10 mouse cellular contexts compared by ENCODE assay signal in genomic region chr1:54585278-54585846, GRCm38 (mm10). TPM values are rescaled to one million over a fixed set of nuclear protein-coding genes. Genes with fewer than 3 reads are reported as not detected.
DNase-seq lines count a peak whose midpoint lies in the region; ATAC-seq and TF ChIP-seq lines count a peak whose summit lies in the region.
"Had no signal": no experiment of that assay in that cellular context is flagged by ENCODE, and none has a peak within 500 bp of the region (broad histone marks: within the 10 kb centered on the region; RNA-seq: fewer than 3 reads in every experiment).

No protein-coding gene starts in this region.

- no peaks in the 10 kb centered on the region for H3K27me3 ChIP-seq in midbrain, postnatal 0 days (ENCODE audit: insufficient read depth, low read length)
- H3K27me3 ChIP-seq: heart, embryonic 13.5 days had no signal

- no peaks in the 10 kb centered on the region; the same call in 1 of the 2 replicates for H3K4me1 ChIP-seq in midbrain, postnatal 0 days (ENCODE audit: insufficient read depth, low read length)
- H3K4me1 ChIP-seq: heart, embryonic 13.5 days had no signal

- H3K9me3 ChIP-seq in midbrain, postnatal 0 days (ENCODE audit: low read length): no peaks in the 10 kb centered on the region
- H3K9me3 ChIP-seq: heart, embryonic 13.5 days had no signal

- WGBS in midbrain, postnatal 0 days: 9% methylated on average over 9 of the region's 9 CpGs

- ATAC-seq in midbrain, postnatal 0 days (ENCODE audit: low FRiP score): peak; percentile 62; the same call in 1 of the 2 replicates
- no peak for ATAC-seq in cerebellum, adult (ENCODE audit: insufficient number of reproducible peaks, low FRiP score, low TSS enrichment)

- no peak for TF ChIP-seq CTCF in midbrain, postnatal 0 days (IDR thresholded peaks at IDR 0.05)

- DNase-seq in 416B (ENCODE audit: low read depth): peak; percentile 64
- peak; percentile 59 for DNase-seq in MEL-GATA-1-ER (ENCODE audit: extremely low read depth, low read depth)
- peak; percentile 93 for DNase-seq in induced T-regulatory cell, adult 2 months (ENCODE audit: low read depth)
- DNase-seq in midbrain, postnatal 0 days (ENCODE audit: low spot score): no peak
- DNase-seq in urinary bladder, postnatal 25 days (ENCODE audit: low spot score): no peak
- no peak for DNase-seq in frontal cortex, postnatal 10 days (ENCODE audit: low spot score in 2 of 2)
- no peak for DNase-seq in left cerebral cortex, postnatal 10 days (ENCODE audit: extremely low spot score in 1 of 2, low spot score in 2 of 2)
- DNase-seq: adrenal gland, adult 2 months had no signal

- H3K4me3 ChIP-seq in midbrain, postnatal 0 days (ENCODE audit: low read depth, low read length): no peak overlapping the region
- H3K4me3 ChIP-seq: heart, embryonic 13.5 days had no signal

- H3K27ac ChIP-seq in midbrain, postnatal 0 days (ENCODE audit: low read depth, low read length): 0 out of 2 replicates have a peak overlapping the region, but pooled peaks have one; percentile 1
- H3K27ac ChIP-seq: heart, embryonic 13.5 days had no signal

- no peak overlapping the region for H3K4me2 ChIP-seq in midbrain, postnatal 0 days (ENCODE audit: low read depth, low read length, poor library complexity, severe bottlenecking)
- H3K4me2 ChIP-seq: heart, embryonic 13.5 days had no signal

- intact Hi-C loops in left cerebral cortex, postnatal 10 days (cut with DNase I): no loop called here

- no peaks in the 10 kb centered on the region for H3K36me3 ChIP-seq in midbrain, postnatal 0 days (ENCODE audit: insufficient read depth, low read length)
- H3K36me3 ChIP-seq: heart, embryonic 13.5 days had no signal

- no peak overlapping the region for H3K9ac ChIP-seq in midbrain, postnatal 0 days (replicated peaks; ENCODE audit: low read length, poor library complexity, severe bottlenecking)
- H3K9ac ChIP-seq: heart, embryonic 13.5 days had no signal

RNA-seq across cellular contexts. Expression of gene Pgap1, which starts 27.9 kb away (rescaled TPM):
- total RNA-seq in midbrain, postnatal 0 days (2014; rRNA removed): 91.4 and 127 TPM in 2 replicates
- 21.0 and 26.1 TPM in 2 replicates for polyA plus RNA-seq in midbrain, postnatal 0 days (2015; fragmentation: Nextera tagmentation; extraction: Ambion mirVana)
- 10 to 100 TPM; 53.1 to 53.3 TPM for total RNA-seq in left cerebral cortex, postnatal 10 days (2021)

Comparison
In these comparisons a context has a peak if more than half of its experiments do, and no peak if none do; other contexts are left out.
1. DNase-seq: peak in 416B (single experiment), MEL-GATA-1-ER (single experiment) and induced T-regulatory cell, adult 2 months (single experiment); none in midbrain, postnatal 0 days (single experiment), urinary bladder, postnatal 25 days (single experiment), frontal cortex, postnatal 10 days (0 of 2) and left cerebral cortex, postnatal 10 days (0 of 2).